Mouse (Mus musculus) left cerebral cortex, adult 9 months (tissue): ENCODE results near the gene Exosc9.

Experiments
- DNase-seq, 2 experiments: peaks; one replicate each; pipeline ENCODE4 v3.0.0; 2022; ENCODE audit warnings: low spot score in 2 of 2

The Exosc9 gene

GRCm38 (mm10) chr3:36552406-36553047 lies at the start of gene Exosc9:
Gene Exosc9 (plus strand): TSS chr3:36552606.
- peak; percentile 80 to 96 for DNase-seq

GRCm38 (mm10) chr3:36505306-36505705 lies 47.1 kb upstream of the Exosc9 start:
- no peak for DNase-seq

- DNase-seq = no peak
Measured at GRCm38 (mm10) chr3:36505809-36506735, 46.3 kb upstream of the Exosc9 start.

GRCm38 (mm10) chr3:36511491-36511890 lies 40.9 kb upstream of the Exosc9 start:
- no peak for DNase-seq

GRCm38 (mm10) chr3:36516196-36516595 lies 36.2 kb upstream of the Exosc9 start:
- peak; percentile 67 to 75 for DNase-seq

- DNase-seq = peak in 1 of 2 experiments; percentile 42
Measured at GRCm38 (mm10) chr3:36521073-36522060, 31.0 kb upstream of the Exosc9 start, which contains the start of gene Gm11549. Gene Gm11549 (minus strand): TSS chr3:36521813.

GRCm38 (mm10) chr3:36522137-36522536 lies 30.3 kb upstream of the Exosc9 start:
- DNase-seq = no peak

GRCm38 (mm10) chr3:36524466-36524865 lies 27.9 kb upstream of the Exosc9 start:
- no peak for DNase-seq

- DNase-seq = peak in 1 of 2 experiments; percentile 82
Measured at GRCm38 (mm10) chr3:36530345-36530744, 22.1 kb upstream of the Exosc9 start.

- peak in 1 of 2 experiments; percentile 24 for DNase-seq
Measured at GRCm38 (mm10) chr3:36530781-36531180, 21.6 kb upstream of the Exosc9 start.

GRCm38 (mm10) chr3:36531242-36531641 lies 21.2 kb upstream of the Exosc9 start:
- DNase-seq = peak in 1 of 2 experiments; percentile 39

GRCm38 (mm10) chr3:36531979-36532542 lies 20.3 kb upstream of the Exosc9 start:
- DNase-seq = no peak

- no peak for DNase-seq
Measured at GRCm38 (mm10) chr3:36532738-36533137, 19.7 kb upstream of the Exosc9 start.

- DNase-seq = no peak
Measured at GRCm38 (mm10) chr3:36533201-36533672, 19.2 kb upstream of the Exosc9 start.

- DNase-seq = no peak
Measured at GRCm38 (mm10) chr3:36536041-36536440, 16.4 kb upstream of the Exosc9 start.

- peak in 1 of 2 experiments; percentile 53 for DNase-seq
Measured at GRCm38 (mm10) chr3:36537701-36538470, 14.5 kb upstream of the Exosc9 start.

- DNase-seq = peak in 1 of 2 experiments; percentile 53
Measured at GRCm38 (mm10) chr3:36540756-36541155, 11.7 kb upstream of the Exosc9 start.

- no peak for DNase-seq
Measured at GRCm38 (mm10) chr3:36541399-36541798, 11.0 kb upstream of the Exosc9 start.

GRCm38 (mm10) chr3:36544961-36545360 lies 7.4 kb upstream of the Exosc9 start:
- DNase-seq = no peak

- DNase-seq = peak in 1 of 2 experiments; percentile 38
Measured at GRCm38 (mm10) chr3:36551343-36551742, 1.1 kb upstream of the Exosc9 start.
